Mouse (Mus musculus) embryonic facial prominence, embryonic 11.5 days (tissue): ENCODE data around the gene Gtdc1. TPM values are rescaled to one million over a fixed set of nuclear protein-coding genes. Genes with fewer than 3 reads are reported as not detected.

Experiments
- ATAC-seq: fragments of 200-750 bp; cut with Nextera tagmentation; replicated peaks from 2 replicates; pipeline ENCODE4 v1.8.0; 2017; ENCODE audit warnings: low read depth; ENCODE audit not compliant: insufficient number of reproducible peaks, low FRiP score, low TSS enrichment
- DNase-seq: peaks from one replicate; pipeline ENCODE4 v3.0.0-alpha.2; 2015; ENCODE audit warnings: low spot score
- H3K27ac ChIP-seq: fragments of 300-500 bp; sonication (generic); replicated peaks from 2 replicates; pipeline ENCODE4 v1.5.1; 2014; ENCODE audit warnings: mild to moderate bottlenecking, low read depth, low read length, control low read depth
- H3K27me3 ChIP-seq: fragments of 300-500 bp; sonication (generic); 2 replicates; pipeline ENCODE4 v1.6.1; 2014; ENCODE audit warnings: mild to moderate bottlenecking, low read length, moderate library complexity, mixed read lengths; ENCODE audit not compliant: control insufficient read depth, insufficient read depth
- H3K36me3 ChIP-seq: fragments of 300-500 bp; sonication (generic); replicated peaks from 2 replicates; pipeline ENCODE4 v1.6.1; 2014; ENCODE audit warnings: low read depth, mild to moderate bottlenecking, low read length, moderate library complexity, mixed read lengths; ENCODE audit not compliant: control insufficient read depth, insufficient read depth
- H3K4me1 ChIP-seq: fragments of 300-500 bp; sonication (generic); 2 replicates; pipeline ENCODE4 v1.6.1; 2014; ENCODE audit warnings: low read length, mixed read lengths; ENCODE audit not compliant: control insufficient read depth, insufficient read depth
- H3K4me2 ChIP-seq: fragments of 300-500 bp; sonication (generic); 2 replicates; pipeline ENCODE4 v1.6.1; 2014; ENCODE audit warnings: low read depth, mild to moderate bottlenecking, control low read depth, low read length, moderate library complexity
- H3K4me3 ChIP-seq: fragments of 300-500 bp; sonication (generic); 2 replicates; pipeline ENCODE4 v1.5.1; 2014; ENCODE audit warnings: low read depth, low read length, control low read depth
- H3K9ac ChIP-seq: fragments of 300-500 bp; sonication (generic); replicated peaks from 2 replicates; pipeline ENCODE4 v1.6.1; 2014; ENCODE audit warnings: mild to moderate bottlenecking, control low read depth, low read length
- H3K9me3 ChIP-seq: fragments of 300-500 bp; sonication (generic); replicated peaks from 2 replicates; pipeline ENCODE4 v1.6.1; 2016; ENCODE audit warnings: mild to moderate bottlenecking, low read length, inconsistent platforms, mixed read lengths; ENCODE audit not compliant: control insufficient read depth
- WGBS: fragments of 180-500 bp; shearing (Covaris S2); extraction: QIAGEN DNeasy Blood & Tissue Kit; methylation state at CpG from one replicate; pipeline ENCODE4 v1.1.7; 2014; 5-methylcytosine and 5-hydroxymethylcytosine counted together
- polyA plus RNA-seq: library from polyadenylated mRNA; unstranded; fragments of >200 nt; fragmentation: Nextera tagmentation; extraction: Ambion mirVana; gene quantifications from 2 replicates; pipeline ENCODE4 v1.2.1, GENCODE M21; 2014

Gtdc1 gene
- polyA plus RNA-seq, 1 experiment from 2014 or later: 17.0 TPM

- no peaks in the 10 kb centered on the region for H3K27me3 ChIP-seq
- H3K4me1 ChIP-seq: no peaks in the 10 kb centered on the region
- WGBS: 96% methylated on average over 2 of the region's 2 CpGs
- no peaks in the 10 kb centered on the region for H3K36me3 ChIP-seq
- ATAC-seq: no peak
- H3K27ac ChIP-seq: no peak overlapping the region
- DNase-seq: no peak
- H3K4me2 ChIP-seq: no peak overlapping the region
- no peak overlapping the region for H3K9ac ChIP-seq
- no peaks in the 10 kb centered on the region for H3K9me3 ChIP-seq
- H3K4me3 ChIP-seq: no peak overlapping the region
Observed at GRCm38 (mm10) chr2:44922500-44922899, 5.0 kb downstream of the Gtdc1 start.

GRCm38 (mm10) chr2:44920471-44920870 lies 7.0 kb downstream of the Gtdc1 start:
- WGBS: 67% methylated on average over 3 of the region's 3 CpGs
- Histone ChIP-seq H3K27ac (no peak overlapping the region), H3K9me3 (no peaks in the 10 kb centered on the region), H3K4me2 (no peak overlapping the region), H3K36me3 (no peaks in the 10 kb centered on the region), H3K4me3 (no peak overlapping the region), H3K27me3 (no peaks in the 10 kb centered on the region), H3K4me1 (no peaks in the 10 kb centered on the region), H3K9ac (no peak overlapping the region)
- DNase-seq: no peak
- ATAC-seq: no peak

- no peaks in the 10 kb centered on the region for H3K27me3 ChIP-seq
- no peaks in the 10 kb centered on the region for H3K36me3 ChIP-seq
- DNase-seq (no peak), ATAC-seq (no peak)
- no peaks in the 10 kb centered on the region for H3K9me3 ChIP-seq
- H3K9ac ChIP-seq: no peak overlapping the region
- no peak overlapping the region for H3K27ac ChIP-seq
- H3K4me2 ChIP-seq: no peak overlapping the region
- H3K4me1 ChIP-seq: no peaks in the 10 kb centered on the region
- WGBS: 78% methylated on average over 1 of the region's 1 CpGs
- H3K4me3 ChIP-seq: no peak overlapping the region
Observed at GRCm38 (mm10) chr2:44919326-44919725, 8.1 kb downstream of the Gtdc1 start.

GRCm38 (mm10) chr2:44918737-44919136 lies 8.7 kb downstream of the Gtdc1 start:
- Histone ChIP-seq H3K9ac (no peak overlapping the region), H3K27ac (no peak overlapping the region), H3K4me2 (no peak overlapping the region), H3K4me3 (no peak overlapping the region), H3K9me3 (no peaks in the 10 kb centered on the region), H3K4me1 (no peaks in the 10 kb centered on the region), H3K36me3 (no peaks in the 10 kb centered on the region), H3K27me3 (no peaks in the 10 kb centered on the region)
- 92% methylated on average over 2 of the region's 2 CpGs for WGBS
- ATAC-seq (no peak), DNase-seq (no peak)

GRCm38 (mm10) chr2:44916286-44916685 lies 11.2 kb downstream of the Gtdc1 start:
- Histone ChIP-seq H3K9me3 (no peaks in the 10 kb centered on the region), H3K9ac (no peak overlapping the region), H3K4me2 (no peak overlapping the region), H3K4me3 (no peak overlapping the region), H3K27ac (no peak overlapping the region), H3K4me1 (no peaks in the 10 kb centered on the region), H3K36me3 (no peaks in the 10 kb centered on the region), H3K27me3 (no peaks in the 10 kb centered on the region)
- DNase-seq (no peak), ATAC-seq (no peak)

- H3K9me3 ChIP-seq: no peaks in the 10 kb centered on the region
- no peak for DNase-seq
- H3K9ac ChIP-seq: no peak overlapping the region
- no peak overlapping the region for H3K4me2 ChIP-seq
- H3K4me1 ChIP-seq: no peaks in the 10 kb centered on the region
- 92% methylated on average over 1 of the region's 1 CpGs for WGBS
- H3K4me3 ChIP-seq: no peak overlapping the region
- H3K36me3 ChIP-seq: no peaks in the 10 kb centered on the region
- no peak overlapping the region for H3K27ac ChIP-seq
- no peak for ATAC-seq
- H3K27me3 ChIP-seq: no peaks in the 10 kb centered on the region
Observed at GRCm38 (mm10) chr2:44897801-44898200, 29.7 kb downstream of the Gtdc1 start.

- no peak overlapping the region for H3K9ac ChIP-seq
- H3K9me3 ChIP-seq: no peaks in the 10 kb centered on the region
- 66% methylated on average over 2 of the region's 2 CpGs for WGBS
- H3K4me1 ChIP-seq: no peaks in the 10 kb centered on the region
- no peak overlapping the region for H3K4me2 ChIP-seq
- ATAC-seq (no peak), DNase-seq (no peak)
- no peaks in the 10 kb centered on the region for H3K36me3 ChIP-seq
- no peaks in the 10 kb centered on the region for H3K27me3 ChIP-seq
- H3K4me3 ChIP-seq: no peak overlapping the region
- H3K27ac ChIP-seq: no peak overlapping the region
Observed at GRCm38 (mm10) chr2:44873718-44874117, 53.7 kb downstream of the Gtdc1 start.

- Histone ChIP-seq H3K4me3 (no peak overlapping the region), H3K27me3 (no peaks in the 10 kb centered on the region), H3K9ac (no peak overlapping the region), H3K9me3 (no peaks in the 10 kb centered on the region), H3K4me2 (no peak overlapping the region), H3K36me3 (no peaks in the 10 kb centered on the region), H3K27ac (no peak overlapping the region), H3K4me1 (no peaks in the 10 kb centered on the region)
- ATAC-seq (no peak), DNase-seq (no peak)
Observed at GRCm38 (mm10) chr2:44864726-44865125, 62.7 kb downstream of the Gtdc1 start.

GRCm38 (mm10) chr2:44854475-44854874 lies 73.0 kb downstream of the Gtdc1 start:
- Histone ChIP-seq H3K9ac (no peak overlapping the region), H3K4me1 (no peaks in the 10 kb centered on the region), H3K27me3 (no peaks in the 10 kb centered on the region), H3K36me3 (no peaks in the 10 kb centered on the region), H3K27ac (no peak overlapping the region), H3K4me2 (no peak overlapping the region), H3K4me3 (no peak overlapping the region), H3K9me3 (no peaks in the 10 kb centered on the region)
- DNase-seq (no peak), ATAC-seq (no peak)
- 80% methylated on average over 2 of the region's 2 CpGs for WGBS
